Mouse (Mus musculus) heart, embryonic 11.5 days (tissue): ENCODE results near the gene Krt77. TPM values are rescaled to one million over a fixed set of nuclear protein-coding genes. Genes with fewer than 3 reads are reported as not detected.

Source experiments
- ATAC-seq: fragments of 200-750 bp; cut with Nextera tagmentation; replicated peaks from 2 replicates; pipeline ENCODE4 v1.8.0; 2017; ENCODE audit warnings: moderate library complexity; ENCODE audit not compliant: insufficient number of reproducible peaks, low FRiP score, low TSS enrichment
- H3K27ac ChIP-seq: fragments of 300-500 bp; sonication (generic); 2 replicates; pipeline ENCODE4 v1.5.1; 2014; ENCODE audit warnings: mild to moderate bottlenecking, low read depth, low read length
- H3K27me3 ChIP-seq: fragments of 300-500 bp; sonication (generic); 2 replicates; pipeline ENCODE4 v1.6.1; 2014; ENCODE audit warnings: mild to moderate bottlenecking, low read length, mixed read lengths; ENCODE audit not compliant: control insufficient read depth, insufficient read depth
- H3K36me3 ChIP-seq: fragments of 300-500 bp; sonication (generic); 2 replicates; pipeline ENCODE4 v1.6.1; 2014; ENCODE audit warnings: mild to moderate bottlenecking, low read length, moderate library complexity, mixed read lengths; ENCODE audit not compliant: control insufficient read depth, insufficient read depth
- H3K4me1 ChIP-seq: fragments of 300-500 bp; sonication (generic); 2 replicates; pipeline ENCODE4 v1.6.1; 2014; ENCODE audit warnings: low read length; ENCODE audit not compliant: control insufficient read depth, insufficient read depth
- H3K4me2 ChIP-seq: fragments of 300-500 bp; sonication (generic); 2 replicates; pipeline ENCODE4 v1.6.1; 2014; ENCODE audit warnings: mild to moderate bottlenecking, moderate library complexity
- H3K4me3 ChIP-seq: fragments of 300-500 bp; sonication (generic); 2 replicates; pipeline ENCODE4 v1.5.1; 2014; ENCODE audit warnings: low read depth, low read length
- H3K9ac ChIP-seq: fragments of 300-500 bp; sonication (generic); 2 replicates; pipeline ENCODE4 v1.6.1; 2014; ENCODE audit warnings: mild to moderate bottlenecking, low read depth, low read length, moderate library complexity
- H3K9me3 ChIP-seq: fragments of 300-500 bp; sonication (generic); replicated peaks from 2 replicates; pipeline ENCODE4 v1.6.1; 2016; ENCODE audit warnings: low read length; ENCODE audit not compliant: control insufficient read depth
- WGBS: fragments of 180-500 bp; shearing (Covaris S2); extraction: QIAGEN DNeasy Blood & Tissue Kit; methylation state at CpG from one replicate; pipeline ENCODE4 v1.1.7; 2014; ENCODE audit not compliant: insufficient replicate concordance; 5-methylcytosine and 5-hydroxymethylcytosine counted together
- polyA plus RNA-seq: library from polyadenylated mRNA; unstranded; fragments of >200 nt; fragmentation: Nextera tagmentation; extraction: Ambion mirVana; gene quantifications from 2 replicates; pipeline ENCODE4 v1.2.1, GENCODE M21; 2014

Gene Krt77
- polyA plus RNA-seq, 1 experiment from 2014 or later, result not detected

DNA sequence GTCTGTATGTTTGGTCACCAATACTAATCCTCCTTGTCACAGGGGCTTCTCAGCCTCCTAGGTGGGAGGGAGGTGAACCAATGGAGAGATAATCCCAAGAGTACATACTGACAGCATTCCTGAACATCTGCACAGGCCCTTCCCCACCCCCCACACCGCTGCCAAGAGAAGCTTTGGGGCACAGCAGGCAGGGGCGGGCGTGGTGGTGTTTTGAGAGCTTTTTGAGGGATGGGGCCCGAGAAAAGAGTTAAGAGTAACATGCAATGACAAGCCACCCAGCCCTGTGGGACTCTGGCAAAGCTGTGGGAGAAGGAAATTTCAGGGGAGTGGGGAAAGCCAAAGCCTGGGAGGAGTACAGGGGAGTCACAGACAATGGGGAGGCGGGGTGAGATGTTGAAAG is 15.2 kb downstream of the Krt77 start:
- Histone ChIP-seq H3K27me3 (peaks cover 46% of the 10 kb centered on the region), H3K36me3 (no peaks in the 10 kb centered on the region), H3K4me2 (no peak overlapping the region), H3K4me1 (peaks cover 4% of the 10 kb centered on the region; the same call in 1 of the 2 replicates), H3K9me3 (no peaks in the 10 kb centered on the region), H3K4me3 (no peak overlapping the region), H3K9ac (no peak overlapping the region), H3K27ac (no peak overlapping the region)
- ATAC-seq, result no peak
- 13% methylated on average over 5 of the region's 5 CpGs for WGBS

DNA sequence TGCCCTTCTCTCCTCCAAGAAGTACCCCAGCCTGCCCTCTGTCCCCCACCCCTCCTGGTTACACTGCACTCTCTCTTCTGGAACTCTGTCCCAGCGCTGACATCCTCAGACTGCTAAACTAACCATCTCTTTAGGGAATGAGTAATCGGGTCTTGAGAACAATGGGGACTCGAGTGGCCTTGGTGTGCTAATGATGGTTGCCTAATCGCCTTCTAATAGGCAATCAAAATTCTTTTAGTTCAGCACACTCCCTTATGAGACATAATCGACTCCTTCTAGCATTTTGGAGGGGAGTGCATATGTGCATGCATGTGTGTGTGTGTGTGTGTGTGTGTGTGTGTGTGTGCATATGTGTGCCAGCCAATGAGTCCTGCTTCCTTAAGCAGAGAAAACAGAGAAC is 16.9 kb downstream of the Krt77 start:
- WGBS, result 49% methylated on average over 5 of the region's 5 CpGs
- Histone ChIP-seq H3K36me3 (no peaks in the 10 kb centered on the region), H3K27ac (no peak overlapping the region), H3K4me3 (no peak overlapping the region), H3K27me3 (peaks cover 43% of the 10 kb centered on the region), H3K4me2 (no peak overlapping the region), H3K4me1 (no peaks in the 10 kb centered on the region), H3K9ac (no peak overlapping the region), H3K9me3 (no peaks in the 10 kb centered on the region)
- ATAC-seq, result no peak

DNA sequence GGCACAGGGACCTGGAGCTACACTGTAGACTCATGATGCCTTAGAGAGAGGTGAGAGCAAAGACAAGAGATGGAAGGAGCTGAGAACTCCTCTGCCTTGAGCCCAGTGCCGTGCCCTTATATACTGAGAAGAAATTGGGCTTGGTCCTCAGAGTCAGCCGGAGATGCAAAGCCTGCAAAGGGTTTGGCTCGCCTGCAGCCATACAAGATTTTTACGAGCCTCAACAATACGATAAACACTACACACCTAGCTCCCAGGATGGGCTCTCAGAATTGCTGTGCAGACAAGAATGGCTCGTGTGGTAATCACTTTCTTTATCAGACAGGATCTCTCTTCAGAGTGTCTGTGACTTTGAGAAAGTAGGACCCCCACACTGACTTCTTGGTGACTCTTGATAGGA is 18.8 kb downstream of the Krt77 start, which contains the start of gene Krt1:
Gene Krt1, minus strand, starts transcription at position 101 of the 400 bp plus-strand sequence.
- Histone ChIP-seq H3K4me2 (no peak within 1 kb of the TSS), H3K9me3 (no peaks in the 10 kb centered on the region), H3K4me1 (no peaks in the 10 kb centered on the region), H3K27ac (no peak within 1 kb of the TSS), H3K9ac (no peak within 1 kb of the TSS), H3K36me3 (no peaks in the 10 kb centered on the region), H3K4me3 (no peak within 1 kb of the TSS), H3K27me3 (peaks cover 45% of the 10 kb centered on the region)
- no peak for ATAC-seq
- 68% methylated on average over 6 of the region's 6 CpGs for WGBS

DNA sequence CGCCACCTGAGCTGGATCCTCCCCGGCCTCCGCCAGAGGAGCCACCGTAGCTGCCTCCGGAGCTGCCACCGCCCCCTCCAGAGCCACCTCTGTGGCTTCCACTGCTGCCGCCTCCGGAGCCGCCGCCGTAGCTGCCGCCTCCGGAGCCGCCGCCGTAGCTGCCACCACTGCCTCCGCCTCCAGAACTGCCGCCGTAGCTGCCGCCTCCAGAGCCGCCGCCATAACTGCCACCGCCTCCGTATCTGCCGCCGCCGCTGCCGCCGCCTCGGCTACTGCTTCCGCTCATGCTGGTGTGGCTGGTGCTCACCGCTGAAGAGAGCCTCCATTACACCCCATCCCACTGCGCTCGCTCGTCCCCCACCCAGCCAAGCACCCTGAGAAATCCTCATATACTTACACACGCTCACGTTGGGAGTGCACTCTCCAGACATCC is 23.5 kb downstream of the Krt77 start:
- Histone ChIP-seq H3K4me2 (peak overlapping the region; percentile 83), H3K4me3 (peak overlapping the region; percentile 54), H3K27me3 (peaks cover 24% of the 10 kb centered on the region), H3K9ac (peak overlapping the region; percentile 77), H3K36me3 (no peaks in the 10 kb centered on the region), H3K4me1 (no peaks in the 10 kb centered on the region), H3K9me3 (no peaks in the 10 kb centered on the region), H3K27ac (no peak overlapping the region)
- ATAC-seq, result no peak
- WGBS, result under 1% methylated on average over 37 of the region's 37 CpGs

DNA sequence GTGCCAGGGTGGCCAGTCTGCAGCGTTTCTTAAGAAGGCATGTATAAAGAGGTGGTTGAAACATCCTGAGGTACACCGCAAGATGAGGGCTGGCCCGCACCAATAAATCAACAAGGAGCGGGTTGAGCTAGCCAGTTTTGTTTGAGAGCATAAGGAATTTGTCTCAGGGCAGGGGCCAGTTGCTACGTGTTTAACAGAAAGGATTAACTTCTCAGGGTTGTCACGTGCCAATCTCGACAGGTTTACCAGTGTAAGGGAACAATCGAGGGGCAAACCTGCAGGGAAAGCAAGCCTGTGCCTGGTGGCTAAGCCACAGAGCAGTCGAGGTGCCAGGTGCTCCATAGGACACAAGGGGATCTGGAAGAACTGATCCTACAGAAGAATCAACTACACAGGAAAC is 26.3 kb downstream of the Krt77 start:
- WGBS, result 60% methylated on average over 9 of the region's 9 CpGs
- no peak for ATAC-seq
- no peak overlapping the region for H3K27ac ChIP-seq
- H3K4me3 ChIP-seq, result no peak overlapping the region
- H3K4me1 ChIP-seq, result no peaks in the 10 kb centered on the region
- H3K4me2 ChIP-seq, result no peak overlapping the region
- no peaks in the 10 kb centered on the region for H3K9me3 ChIP-seq
- no peak overlapping the region for H3K9ac ChIP-seq
- H3K36me3 ChIP-seq, result no peaks in the 10 kb centered on the region
- H3K27me3 ChIP-seq, result peaks cover 24% of the 10 kb centered on the region

DNA sequence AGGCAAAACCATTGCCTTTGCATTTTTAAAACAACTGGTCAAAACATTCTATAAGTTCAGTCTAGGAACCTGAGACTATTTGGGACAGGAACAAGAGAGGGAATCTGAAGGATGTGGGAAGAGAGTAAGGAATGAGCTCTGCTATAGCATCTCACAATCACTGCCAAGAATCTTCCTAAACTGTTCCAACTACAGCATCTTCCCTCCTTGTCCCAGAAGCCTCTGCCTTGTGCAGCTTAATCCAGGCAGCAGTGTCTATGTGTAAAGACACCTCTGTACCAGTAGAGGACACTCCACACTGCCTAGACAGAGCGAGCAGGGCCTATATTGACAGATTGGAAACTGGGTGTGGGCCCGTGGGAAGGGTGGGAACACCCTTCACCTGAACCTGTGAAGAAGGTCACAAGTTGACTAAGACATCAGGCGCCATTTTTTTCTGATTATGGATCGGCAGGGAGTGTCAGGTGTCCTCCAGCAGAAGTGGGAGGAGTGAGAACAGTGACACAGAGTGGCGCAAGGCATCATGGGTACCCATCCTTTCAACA is 34.6 kb downstream of the Krt77 start:
- WGBS, result 61% methylated on average over 5 of the region's 5 CpGs
- Histone ChIP-seq H3K9me3 (no peaks in the 10 kb centered on the region), H3K4me1 (no peaks in the 10 kb centered on the region), H3K9ac (no peak overlapping the region), H3K36me3 (no peaks in the 10 kb centered on the region), H3K27me3 (0 out of 2 replicates have a peak, but pooled peaks cover 3% of the 10 kb centered on the region), H3K4me3 (no peak overlapping the region), H3K4me2 (no peak overlapping the region), H3K27ac (no peak overlapping the region)
- ATAC-seq, result no peak

DNA sequence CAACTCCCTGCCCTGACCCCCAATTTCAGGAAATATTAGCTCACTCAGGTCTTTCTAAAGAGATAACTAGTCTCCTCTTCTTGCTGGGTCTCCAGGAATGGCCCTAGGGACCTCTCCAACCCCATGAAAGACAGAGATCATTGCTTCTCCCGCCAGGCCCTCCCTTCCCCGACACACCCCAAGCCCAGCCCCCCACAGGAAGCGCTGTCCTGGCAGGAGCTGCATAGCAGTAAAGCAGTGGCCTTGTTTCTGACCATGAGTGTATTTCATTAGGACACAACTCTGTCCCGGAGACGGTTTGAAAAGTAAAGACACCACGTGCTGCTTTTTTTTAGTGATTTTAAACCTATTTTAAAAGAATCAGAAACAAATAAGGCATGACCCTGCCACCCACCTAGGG is 36.4 kb downstream of the Krt77 start:
- Histone ChIP-seq H3K4me2 (no peak overlapping the region), H3K27ac (no peak overlapping the region), H3K36me3 (no peaks in the 10 kb centered on the region), H3K9ac (no peak overlapping the region), H3K9me3 (no peaks in the 10 kb centered on the region), H3K4me1 (no peaks in the 10 kb centered on the region), H3K4me3 (no peak overlapping the region), H3K27me3 (no peaks in the 10 kb centered on the region)
- 37% methylated on average over 6 of the region's 6 CpGs for WGBS
- no peak for ATAC-seq

DNA sequence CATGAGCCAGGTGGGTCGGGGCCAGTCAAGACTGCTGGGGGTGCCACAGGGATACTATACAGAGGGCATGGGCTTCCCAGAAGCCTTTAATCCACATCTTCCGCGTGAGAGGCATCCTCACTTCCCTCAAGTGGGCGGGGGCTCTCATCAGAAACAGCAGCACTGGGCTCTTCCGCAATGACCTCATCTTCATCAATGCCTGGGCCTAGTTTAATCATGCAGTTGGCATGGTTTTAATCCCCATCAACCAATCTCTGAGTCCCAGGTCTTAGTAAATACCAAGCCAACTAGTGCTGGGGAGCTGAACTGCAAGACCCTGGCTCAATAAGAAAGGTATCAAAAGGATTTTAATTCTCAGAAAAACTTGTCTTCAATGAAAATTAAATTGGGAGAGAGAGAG is 40.1 kb downstream of the Krt77 start:
- 0 out of 2 replicates have a peak, but pooled peaks cover 2% of the 10 kb centered on the region for H3K4me1 ChIP-seq
- no peaks in the 10 kb centered on the region for H3K9me3 ChIP-seq
- H3K27ac ChIP-seq, result no peak overlapping the region
- no peak overlapping the region for H3K4me2 ChIP-seq
- H3K36me3 ChIP-seq, result no peaks in the 10 kb centered on the region
- ATAC-seq, result no peak
- no peak overlapping the region for H3K4me3 ChIP-seq
- H3K9ac ChIP-seq, result no peak overlapping the region
- no peaks in the 10 kb centered on the region for H3K27me3 ChIP-seq
- 62% methylated on average over 5 of the region's 5 CpGs for WGBS

DNA sequence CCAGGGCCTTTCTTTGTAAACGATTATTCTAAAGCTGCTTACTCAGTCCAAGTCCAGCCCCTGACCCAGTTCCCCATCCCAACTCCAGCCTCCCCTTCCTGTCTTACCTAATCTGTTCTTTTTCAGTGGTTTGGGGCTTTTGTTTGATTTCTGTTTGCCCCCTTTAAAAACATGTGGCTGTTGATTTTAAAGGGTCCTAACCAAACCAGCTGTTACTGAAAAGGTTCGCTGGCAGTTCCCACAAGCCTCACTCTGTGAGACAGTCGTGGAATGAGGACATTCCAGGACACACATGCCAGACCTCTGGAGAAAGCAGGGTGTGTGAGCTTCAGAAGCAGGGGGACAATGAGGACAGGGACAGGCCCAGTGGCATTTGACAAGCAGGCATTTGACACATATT is 47.7 kb downstream of the Krt77 start:
- Histone ChIP-seq H3K4me2 (no peak overlapping the region), H3K4me3 (no peak overlapping the region), H3K9me3 (no peaks in the 10 kb centered on the region), H3K27me3 (peaks cover 8% of the 10 kb centered on the region; the same call in 1 of the 2 replicates), H3K36me3 (no peaks in the 10 kb centered on the region), H3K9ac (no peak overlapping the region), H3K27ac (no peak overlapping the region), H3K4me1 (0 out of 2 replicates have a peak, but pooled peaks cover 2% of the 10 kb centered on the region)
- WGBS, result 26% methylated on average over 3 of the region's 3 CpGs
- ATAC-seq, result no peak
